Mouse (Mus musculus) spleen, adult 12 weeks (tissue): Measurements from ENCODE around the gene Tifab.
A peak's percentile ranks its signal among the peaks of the same experiment; 100 is the strongest.
"Not testable (repeated sequence)": the region's sequence is repeated elsewhere in the genome, so short reads cannot be mapped to it uniquely, and the experiment has no call there.

ENCODE experiments used
- DNase-seq: peaks from one replicate; pipeline ENCODE4 v3.0.0; 2022; ENCODE audit warnings: low spot score

The Tifab gene

DNA sequence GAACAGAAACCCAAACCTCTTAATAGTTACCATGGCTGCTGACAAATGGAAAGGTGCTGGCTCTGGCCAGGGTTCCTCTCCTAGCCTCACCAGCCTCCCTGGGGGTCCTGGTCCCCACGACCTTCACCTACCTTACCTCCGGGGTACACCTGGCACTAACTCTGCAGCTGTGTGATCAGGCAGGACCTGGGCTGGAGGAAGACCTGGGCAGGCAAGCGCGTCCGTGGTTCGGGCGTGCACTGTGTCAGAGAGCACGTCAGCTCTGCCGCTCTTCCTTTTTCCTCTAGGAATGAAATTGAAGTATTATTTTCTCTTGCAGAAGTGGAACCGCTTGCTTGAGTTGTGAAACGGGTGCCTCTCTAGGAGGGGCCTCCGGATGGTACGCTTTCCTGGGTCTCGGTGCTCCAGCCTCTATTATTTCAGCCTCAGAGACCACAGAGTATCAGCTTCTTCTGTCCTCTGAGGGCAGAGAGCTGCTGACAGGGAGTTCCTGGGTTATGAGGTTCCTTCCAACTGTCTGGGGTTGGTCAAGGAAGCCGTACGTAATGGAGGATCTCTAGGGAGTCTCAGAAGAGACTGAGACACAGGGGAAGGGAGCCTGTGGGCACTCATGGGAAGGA is at the start of gene Tifab:
Gene Tifab, minus strand, starts transcription at position 470 of the 620 bp plus-strand sequence.
- DNase-seq = no peak

DNA sequence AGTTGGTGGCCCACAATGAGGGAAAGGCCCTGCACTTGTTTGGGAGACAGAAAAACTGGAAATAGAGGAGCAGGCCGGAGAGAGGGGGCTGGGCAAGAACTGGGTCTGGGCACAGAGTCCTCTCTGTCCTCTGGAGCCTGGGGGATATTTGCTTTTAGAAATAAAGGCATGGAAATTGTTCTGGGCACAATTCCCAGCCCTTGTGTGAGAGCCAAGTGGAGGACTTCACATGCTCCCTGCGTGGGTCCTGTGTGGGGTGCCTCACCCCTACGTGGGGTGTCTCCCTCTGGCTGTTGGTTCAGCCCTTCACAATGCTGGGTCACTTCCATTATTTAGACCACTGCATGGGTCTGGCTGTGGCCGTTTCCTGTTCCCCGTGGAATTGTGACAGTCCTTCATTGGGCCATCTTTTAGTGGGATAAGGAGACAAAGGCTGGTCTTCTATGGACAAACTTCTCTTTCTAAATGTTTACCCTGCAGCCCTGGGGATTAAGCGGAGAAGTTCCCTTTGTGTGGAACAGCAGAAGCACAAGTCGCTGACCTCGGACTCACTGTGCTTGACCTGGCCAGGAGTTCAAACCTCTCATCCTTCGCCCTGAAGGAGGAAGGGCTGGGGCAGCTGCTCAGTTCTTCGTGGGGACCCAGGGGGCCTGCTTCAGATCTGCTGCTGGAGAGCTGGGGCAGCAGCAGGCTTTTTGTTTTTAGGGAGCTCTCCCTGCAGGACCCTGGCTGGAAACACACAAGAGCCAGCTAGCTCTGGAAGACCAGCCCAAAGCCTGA is 47.7 kb upstream of the Tifab start:
- DNase-seq = no peak

DNA sequence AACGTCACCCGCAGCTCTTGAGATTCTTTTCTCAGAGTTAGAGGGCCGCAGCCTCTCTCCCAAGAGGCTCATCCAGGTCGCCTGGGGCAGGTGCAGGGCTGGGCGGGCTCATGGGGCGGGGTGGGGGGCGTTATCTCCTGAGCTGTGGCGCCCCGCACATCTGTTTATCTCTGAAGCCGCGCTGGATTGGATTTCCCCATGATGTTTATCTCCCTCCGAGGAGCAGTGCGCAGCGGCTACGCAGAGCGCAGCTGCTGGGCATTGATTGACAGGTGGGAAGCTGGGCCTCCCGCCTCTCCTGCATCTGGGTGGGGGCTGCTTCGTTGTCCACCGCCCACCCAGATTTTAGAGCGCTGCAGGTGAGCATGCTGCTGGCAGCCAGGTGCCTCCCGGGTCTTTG is 44.9 kb upstream of the Tifab start:
- DNase-seq = no peak

DNA sequence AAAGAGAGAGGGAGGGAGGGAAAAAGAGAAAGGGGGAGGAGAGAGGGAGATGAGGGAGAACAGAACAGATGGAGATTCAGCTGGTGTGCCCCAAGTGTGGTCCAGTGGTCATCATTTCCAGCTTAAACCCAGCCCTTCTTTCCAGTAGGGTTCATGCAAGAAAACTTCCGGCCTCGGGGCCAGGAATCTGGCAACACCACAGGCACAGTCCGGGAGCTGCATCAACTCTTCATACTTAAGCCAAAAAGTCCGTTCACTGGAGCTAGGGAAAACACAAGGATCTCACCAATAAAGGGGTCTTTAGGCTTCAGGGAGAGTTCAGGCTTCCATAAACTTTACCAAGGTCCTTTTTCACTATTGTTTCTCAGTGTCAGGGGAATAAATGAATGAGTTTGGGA is 44.2 kb upstream of the Tifab start:
- DNase-seq = no peak

DNA sequence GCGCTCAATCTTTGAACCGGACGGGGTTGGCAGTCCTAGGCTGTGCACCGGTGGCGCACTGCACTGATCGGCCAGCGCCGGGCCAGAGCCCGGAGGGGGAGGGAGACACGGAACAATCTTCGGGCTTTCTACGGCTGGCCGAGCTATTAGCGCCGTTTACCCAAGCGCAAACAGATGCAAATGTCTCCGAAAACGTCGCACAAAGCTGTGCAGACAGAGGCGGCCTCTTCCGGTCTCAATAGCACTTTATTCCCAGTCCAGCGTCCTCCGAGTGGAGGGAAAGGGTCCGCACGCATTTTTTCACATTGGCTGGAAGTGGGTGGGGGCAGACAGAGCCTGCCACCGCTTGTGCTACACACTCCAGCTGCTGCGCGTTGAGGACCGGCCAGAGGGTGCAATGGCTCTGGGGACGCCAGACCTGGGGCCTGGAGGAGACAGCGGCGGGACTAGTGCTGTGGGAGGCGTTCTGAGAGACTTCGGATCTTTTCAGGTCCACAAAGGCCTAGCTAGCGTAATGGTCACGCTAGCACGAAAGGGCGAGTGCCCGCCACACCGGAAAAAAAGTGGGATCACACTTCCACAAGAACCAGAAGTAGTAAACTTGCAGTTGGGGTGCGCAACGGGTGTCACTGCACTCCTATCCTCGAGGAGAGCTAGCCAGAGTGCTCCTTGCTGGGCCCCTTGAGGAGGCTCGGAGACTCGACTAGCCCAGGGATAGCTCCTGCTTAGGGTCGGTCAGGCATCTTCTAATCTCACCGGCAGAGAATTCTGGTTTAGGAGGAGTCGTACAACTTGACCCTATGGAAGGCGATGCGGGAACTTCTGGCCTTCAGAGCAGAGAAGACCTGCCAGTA is 43.5 kb upstream of the Tifab start:
- no peak for DNase-seq

DNA sequence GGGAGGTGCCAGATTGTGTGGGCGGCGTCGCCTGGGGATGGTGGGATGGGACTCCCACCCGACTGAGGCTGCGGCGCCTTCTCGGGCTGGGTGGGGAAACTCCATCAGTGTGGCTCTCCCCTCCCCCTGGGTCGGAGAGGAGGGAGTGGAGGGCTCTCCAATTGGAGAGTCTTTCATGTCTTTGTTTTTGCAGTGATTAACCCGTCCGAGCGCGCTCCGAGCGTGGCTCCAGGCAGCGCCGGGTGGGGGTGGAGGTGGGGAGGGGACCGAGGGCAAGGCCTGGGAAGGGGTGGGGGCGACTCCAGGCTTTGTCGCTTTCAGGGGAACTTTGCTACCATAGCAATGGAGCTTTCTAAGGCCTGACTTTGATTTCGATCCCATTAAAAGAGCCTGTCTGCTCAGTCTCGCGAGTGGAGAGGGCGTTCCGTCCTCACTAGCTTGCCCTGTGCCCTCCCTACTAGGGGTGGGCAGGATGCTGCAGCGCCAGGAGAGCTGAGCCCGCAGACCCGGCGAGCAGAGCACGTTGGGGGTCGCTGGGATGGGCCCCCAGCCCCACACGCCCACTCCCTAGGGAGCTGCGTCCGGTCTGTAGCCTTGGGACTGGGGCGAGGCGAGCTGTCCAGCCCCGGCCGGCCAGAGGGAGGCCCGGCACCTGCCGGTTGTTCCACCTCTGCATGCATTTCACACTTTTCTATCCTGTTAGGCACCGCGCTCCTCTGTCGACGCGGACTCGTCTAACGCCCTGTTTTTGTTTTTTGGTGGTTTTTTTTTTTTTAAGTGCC is 42.6 kb upstream of the Tifab start:
- no peak for DNase-seq

DNA sequence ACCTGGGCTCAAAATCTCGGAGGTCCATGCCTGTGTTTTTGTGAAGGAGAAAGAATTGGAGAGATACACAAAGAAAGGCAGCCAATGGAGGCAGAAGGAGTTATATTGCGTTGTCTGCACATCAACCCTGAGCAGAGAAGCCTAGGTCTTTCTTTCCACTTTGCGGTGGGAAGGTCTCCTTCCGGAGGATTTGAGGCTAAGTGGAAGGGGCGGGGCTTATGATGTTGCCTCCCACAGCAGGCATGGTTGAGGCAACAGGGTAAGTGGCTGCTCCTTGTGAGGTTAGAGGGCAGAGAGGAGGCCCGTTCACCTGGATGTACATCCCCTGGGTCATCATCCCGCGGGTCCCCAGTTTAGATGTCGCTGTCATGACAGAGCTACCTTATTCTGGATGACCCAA is 40.6 kb upstream of the Tifab start:
- DNase-seq = no peak

DNA sequence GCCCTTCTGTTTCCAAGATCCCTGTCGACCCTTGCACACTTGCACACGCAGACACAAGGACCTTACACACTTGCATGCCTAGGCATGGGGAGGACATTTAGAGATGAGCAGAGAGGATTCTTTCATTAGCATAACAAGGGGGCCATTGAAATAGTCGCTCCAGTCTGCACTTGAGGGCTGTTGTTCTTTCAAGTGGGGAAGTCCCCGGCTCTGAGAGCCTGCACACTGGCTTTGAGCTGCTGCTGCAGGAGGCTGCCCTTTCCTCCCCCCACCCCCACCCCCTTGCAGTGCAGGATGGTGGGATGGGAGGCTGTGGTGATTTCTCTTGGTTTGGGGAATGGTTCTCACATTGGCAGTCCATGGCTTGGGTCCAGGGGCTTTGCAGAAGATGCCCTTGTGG is 37.4 kb upstream of the Tifab start:
- DNase-seq = no peak

DNA sequence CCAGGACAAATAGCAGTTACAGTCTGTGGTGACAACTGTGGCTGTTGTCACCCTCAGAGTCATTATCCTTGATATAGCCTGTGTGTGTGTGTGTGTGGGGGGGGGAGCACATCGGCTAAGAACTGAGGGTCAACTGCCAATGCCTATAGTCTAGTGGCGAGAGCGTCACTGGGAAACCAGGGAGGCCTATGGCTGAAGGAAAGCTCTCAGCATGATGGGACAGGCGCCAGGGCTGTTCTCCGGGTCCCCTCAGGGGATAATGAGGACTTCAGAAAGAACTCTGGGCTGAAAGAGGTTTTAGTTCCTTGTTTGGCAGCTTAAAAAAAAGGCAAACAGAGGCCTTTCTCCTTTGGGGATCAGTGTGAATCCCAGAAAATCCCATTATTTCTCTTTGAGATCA is 35.9 kb upstream of the Tifab start:
- DNase-seq = no peak

DNA sequence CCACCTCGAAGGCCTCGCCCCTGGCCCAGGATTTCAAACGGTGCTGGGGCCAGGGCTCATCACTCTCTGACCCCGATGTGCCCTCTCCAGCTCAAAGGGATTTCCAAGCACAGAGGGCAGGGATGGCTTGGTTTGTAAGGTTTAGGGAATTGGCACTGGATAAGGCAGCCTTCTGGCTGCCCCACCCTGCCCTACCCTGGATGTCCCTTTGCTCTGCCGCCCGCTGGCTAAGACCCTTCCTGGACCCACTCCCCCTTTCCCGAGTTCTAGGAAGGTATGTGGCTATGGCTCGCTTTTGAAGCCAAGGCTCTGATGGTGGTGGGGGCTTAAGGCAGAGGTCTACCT is 30.4 kb upstream of the Tifab start:
- DNase-seq = no peak

DNA sequence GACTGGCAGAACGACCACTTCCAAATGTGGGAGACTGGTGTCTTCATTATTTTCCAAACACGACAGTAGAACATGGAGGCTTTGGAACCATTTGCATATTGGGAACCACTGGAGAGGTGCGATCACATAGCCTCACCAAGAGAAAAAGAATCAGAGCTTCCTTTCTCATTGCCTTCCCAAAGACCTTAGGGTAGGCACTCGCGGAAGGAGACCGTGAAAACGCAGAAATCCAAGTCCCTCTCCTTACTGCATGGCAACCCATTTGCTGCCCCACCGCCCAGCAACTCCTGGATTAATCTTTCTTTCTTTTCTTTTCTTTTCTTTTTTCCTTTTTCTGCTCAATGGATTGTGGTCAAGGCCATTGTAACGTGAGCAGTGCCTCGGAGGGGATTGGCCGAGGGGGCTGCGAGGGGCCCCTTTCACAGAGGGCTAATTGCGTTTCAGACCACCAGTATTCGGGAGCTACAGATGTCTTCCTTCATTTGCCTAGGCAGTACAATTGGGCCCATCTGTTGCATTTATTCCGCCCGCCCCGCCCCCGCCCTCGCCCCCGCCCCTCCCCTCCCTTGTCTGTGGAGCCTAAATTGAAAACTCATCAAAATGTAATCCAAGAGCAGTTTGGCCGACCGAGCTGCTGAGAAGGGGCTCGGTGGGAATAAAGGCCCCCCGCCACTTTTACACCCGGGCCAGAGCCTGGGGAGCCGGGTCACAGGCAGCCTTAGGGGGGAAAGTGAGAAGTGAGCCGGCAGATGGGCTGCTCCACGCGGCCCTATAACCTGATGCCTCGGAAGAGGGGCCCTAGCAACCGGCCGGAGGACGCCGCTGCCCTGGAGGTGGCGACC is 29.8 kb upstream of the Tifab start:
- no peak for DNase-seq

DNA sequence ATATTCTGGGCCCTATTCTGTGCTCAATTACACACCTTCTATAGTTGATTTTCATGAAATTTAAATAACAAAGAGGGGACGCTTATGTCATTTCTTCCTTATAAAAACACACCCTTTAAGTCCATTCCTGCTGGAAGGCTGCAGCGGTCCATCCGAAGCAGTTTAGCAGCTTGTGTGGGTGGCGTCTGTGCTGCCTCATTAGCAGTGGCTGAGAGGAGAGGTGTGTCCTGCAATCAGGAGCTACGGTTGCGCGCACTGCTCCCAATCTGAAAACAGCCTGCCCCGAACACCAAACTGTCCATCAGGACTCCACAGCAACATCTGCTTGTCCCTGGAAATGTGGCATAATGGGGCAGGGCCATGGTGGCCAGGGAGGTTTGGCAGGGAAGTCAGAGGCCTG is 20.8 kb upstream of the Tifab start:
- no peak for DNase-seq

DNA sequence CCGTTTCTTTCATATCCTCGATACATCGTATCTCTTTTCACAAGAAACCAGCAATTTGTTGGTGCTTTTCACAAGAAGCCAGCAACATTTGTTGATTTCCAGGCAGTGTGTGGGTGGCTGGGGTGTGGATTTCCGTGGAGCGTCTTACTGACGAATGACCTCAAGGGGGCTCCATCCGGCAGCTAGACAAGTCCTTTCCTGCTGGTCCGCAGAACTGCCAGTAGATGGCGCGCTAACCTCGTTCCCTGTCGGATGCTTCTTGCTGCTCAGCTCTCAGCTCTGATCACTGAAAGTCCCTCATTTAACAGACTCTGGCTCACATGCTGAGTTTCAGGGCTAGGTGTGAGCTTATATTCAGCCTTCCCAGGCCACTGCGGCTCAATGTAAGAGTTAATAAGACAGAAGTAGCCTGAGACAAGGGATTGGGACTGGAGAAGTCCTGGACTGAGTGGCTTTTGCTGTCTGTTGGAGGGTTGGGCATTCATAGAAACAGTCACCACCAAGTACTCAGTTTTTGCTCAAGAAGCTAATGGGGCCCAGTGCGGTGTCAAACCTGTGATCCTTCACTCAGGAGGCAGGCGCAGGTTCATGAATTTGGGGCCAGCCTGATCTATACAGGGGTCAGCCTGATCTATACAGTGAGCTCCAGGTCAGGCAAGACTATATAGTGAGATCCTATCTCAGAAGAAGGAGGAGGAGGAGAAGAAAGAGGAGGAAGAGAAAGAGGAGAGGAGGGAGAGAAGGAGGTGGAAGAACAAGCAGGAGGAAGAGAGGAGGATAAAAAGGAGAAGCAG is 19.0 kb upstream of the Tifab start:
- peak; percentile 61 for DNase-seq

DNA sequence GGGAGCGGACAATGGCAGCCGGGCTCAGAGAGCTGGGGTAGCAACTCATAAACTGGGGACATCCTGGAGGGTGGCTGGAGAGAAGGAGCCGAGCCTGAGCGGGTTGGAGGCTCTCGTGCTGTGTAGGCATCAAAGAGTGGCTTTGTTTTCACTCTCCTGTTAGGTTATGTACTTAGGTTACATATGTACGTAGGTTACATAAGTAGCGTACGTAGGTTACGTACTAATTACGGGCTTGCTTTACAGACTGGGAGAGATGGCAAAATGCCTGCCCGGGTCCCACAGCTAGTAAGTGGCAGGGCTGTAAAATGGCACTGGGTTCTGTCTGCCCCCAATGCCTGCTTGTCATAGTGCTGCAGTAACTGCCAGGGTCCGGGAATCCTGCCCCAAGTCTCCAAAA is 18.3 kb upstream of the Tifab start:
- DNase-seq = no peak

DNA sequence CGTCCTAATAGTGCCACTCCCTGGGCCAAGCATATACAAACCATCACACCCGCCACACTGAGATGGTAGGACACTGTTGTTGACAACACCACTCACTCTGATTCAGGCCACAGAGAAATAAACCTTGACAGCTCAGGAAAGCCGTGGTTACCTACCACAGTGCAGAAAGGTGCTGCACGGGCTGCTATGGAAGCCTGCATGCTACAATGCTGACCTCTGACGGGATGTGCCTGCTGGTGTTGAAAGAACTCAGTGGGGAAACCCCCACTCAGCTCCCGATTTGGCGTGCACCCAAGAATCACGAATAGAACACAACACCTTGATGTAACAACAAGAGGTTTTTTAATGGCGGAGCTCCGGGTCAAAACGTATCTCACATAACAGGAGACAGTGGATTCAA is 17.1 kb upstream of the Tifab start:
- not testable (repeated sequence) for DNase-seq

DNA sequence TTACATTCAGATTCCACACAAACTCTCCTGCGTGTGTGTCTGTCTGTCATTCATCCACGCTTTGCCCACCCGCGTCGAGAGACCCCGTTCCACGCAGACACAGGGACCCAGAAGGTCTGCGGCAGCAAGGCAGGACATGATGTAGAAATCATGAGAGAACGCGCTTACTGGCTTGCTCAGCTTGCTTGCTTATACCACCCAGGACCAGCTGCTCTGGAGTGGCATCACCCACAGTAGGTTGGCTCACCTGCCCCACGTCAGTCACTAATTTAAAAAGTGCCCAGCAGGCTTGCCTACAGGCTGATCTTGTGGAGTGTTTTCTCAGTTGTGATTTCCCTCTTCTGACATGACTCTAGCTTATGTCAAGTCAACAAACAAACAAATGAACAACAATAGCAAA is 15.5 kb upstream of the Tifab start:
- DNase-seq = not testable (repeated sequence)

DNA sequence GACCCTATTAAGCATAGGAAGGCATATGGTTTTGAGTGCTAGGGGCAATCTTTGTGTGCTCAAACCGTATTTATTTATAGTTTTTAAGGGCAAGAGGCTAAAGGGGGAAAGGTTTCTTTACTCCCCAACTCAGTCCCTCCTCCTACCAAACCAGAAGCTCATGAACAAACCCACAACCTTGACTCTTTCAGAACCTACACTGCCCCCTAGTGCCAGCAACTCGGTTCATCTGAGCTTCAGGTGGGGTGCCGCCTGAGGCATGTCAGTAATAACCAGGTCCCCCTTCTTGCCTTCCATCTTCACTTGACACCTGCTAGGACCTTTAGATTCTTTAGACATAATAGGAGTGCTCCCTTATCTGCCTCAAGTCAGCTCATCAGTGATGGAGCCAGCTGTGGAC is 12.5 kb upstream of the Tifab start:
- no peak for DNase-seq

DNA sequence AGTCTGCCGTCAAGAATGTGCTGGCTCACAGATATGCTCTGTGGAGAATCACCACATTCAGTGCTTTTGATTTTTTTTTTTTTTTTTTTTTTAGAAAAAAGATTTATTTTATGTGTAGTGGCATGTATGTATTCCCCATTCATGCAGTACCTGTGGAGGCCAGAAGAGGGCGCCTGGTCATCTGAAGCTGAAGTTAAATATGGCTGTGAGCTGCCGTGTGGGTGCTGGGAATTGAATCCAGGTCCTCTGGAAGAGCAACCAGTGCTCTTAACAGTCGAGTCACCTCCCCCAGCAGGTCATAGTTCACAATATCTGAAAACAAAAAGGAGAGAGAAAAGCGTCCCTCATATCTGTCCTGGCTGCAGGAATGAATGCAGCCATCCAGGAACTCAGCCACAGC is 11.0 kb upstream of the Tifab start:
- no peak for DNase-seq

DNA sequence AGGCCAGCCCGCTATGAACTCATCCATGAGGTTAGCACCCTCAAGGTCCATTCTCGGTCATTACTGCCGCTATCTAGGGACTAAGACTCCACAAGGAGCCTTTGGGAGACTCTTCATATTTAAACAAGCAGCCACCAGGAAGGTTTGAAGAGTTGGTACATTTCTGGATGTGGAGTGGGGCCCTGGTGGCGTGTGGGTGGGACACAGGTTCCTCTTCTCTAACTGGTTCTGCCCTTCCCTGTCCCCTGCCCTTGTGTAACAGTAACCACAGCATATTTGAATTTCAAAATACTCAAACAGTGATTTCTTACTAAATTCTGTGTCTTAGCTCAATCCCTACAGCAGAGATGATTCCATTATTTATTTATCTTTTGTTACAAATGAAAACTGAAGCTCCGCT is 5.0 kb upstream of the Tifab start:
- DNase-seq = no peak

DNA sequence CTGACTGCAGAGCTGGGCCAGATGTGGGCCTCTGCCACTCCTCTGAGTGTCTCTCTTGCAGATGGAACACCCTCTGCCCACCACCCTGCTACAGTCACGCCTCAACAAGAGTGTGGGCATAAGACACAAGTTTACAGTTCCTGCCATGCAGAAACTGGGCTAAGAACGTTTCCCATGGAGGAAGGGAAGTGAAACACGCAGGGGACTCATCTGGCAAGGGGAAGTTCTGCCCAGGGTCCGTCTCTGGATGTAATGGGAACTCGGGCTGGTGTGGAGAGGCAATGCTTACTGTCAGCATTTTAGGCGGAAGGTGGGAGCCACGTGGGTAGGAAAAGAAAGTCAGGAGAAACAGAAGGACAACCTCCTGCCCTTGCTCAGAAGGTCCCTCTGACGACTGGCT is 2.7 kb upstream of the Tifab start:
- DNase-seq = no peak

DNA sequence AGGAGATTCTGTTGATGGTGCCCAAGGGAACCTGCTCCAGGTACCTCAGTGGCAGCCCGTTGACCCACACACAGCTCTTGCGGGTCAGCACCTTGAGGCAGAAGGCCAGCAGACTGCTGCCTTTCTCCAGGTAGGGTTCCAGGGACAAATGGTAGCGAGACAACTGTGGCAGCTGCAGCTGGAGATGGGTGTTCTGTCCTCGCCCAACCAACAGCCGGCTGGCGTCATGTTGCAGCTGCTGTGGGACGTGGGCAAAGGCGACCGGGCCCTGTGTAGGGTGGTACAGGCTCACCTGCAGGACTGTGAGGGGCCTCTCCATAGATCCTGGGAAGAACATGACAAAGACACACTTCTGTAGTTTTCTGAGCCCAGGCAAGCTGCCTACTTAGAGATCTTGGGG is 2.4 kb downstream of the Tifab start:
- no peak for DNase-seq
